Mouse (Mus musculus) E14TG2a.4 (cell line): ENCODE measurements around the gene Lamtor2.
A peak's percentile ranks its signal among the peaks of the same experiment; 100 is the strongest.
"Not testable (repeated sequence)": the region's sequence is repeated elsewhere in the genome, so short reads cannot be mapped to it uniquely, and the experiment has no call there.

Source experiments
- H3K27me3 ChIP-seq: 2 replicates; pipeline ENCODE4 v1.6.1; 2014; ENCODE audit warnings: low read length, control low read depth; ENCODE audit not compliant: insufficient read depth
- H3K36me3 ChIP-seq: 2 replicates; pipeline ENCODE4 v1.6.1; 2014; ENCODE audit warnings: low read length, control low read depth; ENCODE audit not compliant: insufficient read depth
- H3K4me1 ChIP-seq: replicated peaks from 2 replicates; pipeline ENCODE4 v1.6.1; 2014; ENCODE audit warnings: low read depth, low read length, control low read depth
- H3K4me3 ChIP-seq: replicated peaks from 2 replicates; pipeline ENCODE4 v1.5.1; 2014; ENCODE audit warnings: mild to moderate bottlenecking, low read length
- H3K9me3 ChIP-seq: 2 replicates; pipeline ENCODE4 v1.6.1; 2014; ENCODE audit warnings: low read length, control low read depth
- CTCF ChIP-seq: conservative IDR thresholded peaks from 2 replicates; pipeline ENCODE4 v1.5.1; 2014; ENCODE audit warnings: low read length
- NANOG ChIP-seq: IDR thresholded peaks from 2 replicates; pipeline ENCODE4 v1.6.1; 2014; ENCODE audit warnings: borderline replicate concordance, low read length, mixed read lengths
- POU5F1 ChIP-seq: IDR thresholded peaks from 2 replicates; pipeline ENCODE4 v1.6.1; 2014; ENCODE audit warnings: low read length, borderline replicate concordance

The Lamtor2 gene

GRCm38 (mm10) chr3:88552676-88553524 lies at the start of gene Lamtor2:
TSS of gene Lamtor2 (minus strand) at chr3:88553074.
- Histone ChIP-seq H3K36me3 (peaks cover 54% of the 10 kb centered on the region), H3K27me3 (no peaks in the 10 kb centered on the region), H3K4me1 (peaks cover 78% of the 10 kb centered on the region), H3K4me3 (peak within 1 kb of the TSS; percentile 99), H3K9me3 (no peaks in the 10 kb centered on the region)
- no peak for TF ChIP-seq NANOG
- no peak for TF ChIP-seq POU5F1
- no peak for TF ChIP-seq CTCF

GRCm38 (mm10) chr3:88602466-88602865 lies 49.6 kb upstream of the Lamtor2 start:
- TF ChIP-seq CTCF: no peak
- 0 out of 2 replicates have a peak, but pooled peaks have one; percentile 22 for TF ChIP-seq POU5F1
- peak; percentile 65; the same call in 1 of the 2 replicates for TF ChIP-seq NANOG
- Histone ChIP-seq H3K4me3 (no peak overlapping the region), H3K27me3 (no peaks in the 10 kb centered on the region), H3K36me3 (no peaks in the 10 kb centered on the region), H3K4me1 (peaks cover 54% of the 10 kb centered on the region), H3K9me3 (no peaks in the 10 kb centered on the region)

DNA sequence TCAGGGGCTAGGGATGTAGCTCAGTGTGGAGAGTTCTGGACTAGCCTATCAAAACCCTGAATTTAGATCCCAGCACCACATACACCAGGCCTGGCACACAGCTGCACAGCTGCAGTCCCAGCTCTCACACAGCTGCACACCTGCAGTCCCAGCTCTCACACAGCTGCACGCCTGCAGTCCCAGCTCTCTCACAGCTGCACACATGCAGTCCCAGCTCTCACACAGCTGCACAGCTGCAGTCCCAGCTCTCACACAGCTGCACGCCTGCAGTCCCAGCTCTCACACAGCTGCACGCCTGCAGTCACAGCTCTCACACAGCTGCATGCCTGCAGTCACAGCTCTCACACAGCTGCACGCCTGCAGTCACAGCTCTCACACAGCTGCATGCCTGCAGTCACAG lies 43.7 kb upstream of the Lamtor2 start:
- H3K27me3 ChIP-seq, H3K9me3 ChIP-seq, H3K36me3 ChIP-seq, H3K4me3 ChIP-seq: not testable (repeated sequence)
- H3K4me1 ChIP-seq: peaks cover 45% of the 10 kb centered on the region

GRCm38 (mm10) chr3:88593893-88594580 lies 41.2 kb upstream of the Lamtor2 start:
- no peak for TF ChIP-seq NANOG
- TF ChIP-seq CTCF: no peak
- TF ChIP-seq POU5F1: no peak
- H3K9me3 ChIP-seq: no peaks in the 10 kb centered on the region
- H3K27me3 ChIP-seq: no peaks in the 10 kb centered on the region
- peaks cover 24% of the 10 kb centered on the region for H3K36me3 ChIP-seq
- peaks cover 66% of the 10 kb centered on the region for H3K4me1 ChIP-seq
- H3K4me3 ChIP-seq: no peak overlapping the region

GRCm38 (mm10) chr3:88592942-88593576 lies 40.2 kb upstream of the Lamtor2 start:
- no peaks in the 10 kb centered on the region for H3K27me3 ChIP-seq
- no peaks in the 10 kb centered on the region for H3K9me3 ChIP-seq
- peak overlapping the region; percentile 23; the same call in 1 of the 2 replicates for H3K4me3 ChIP-seq
- TF ChIP-seq CTCF: no peak
- TF ChIP-seq NANOG: no peak
- no peak for TF ChIP-seq POU5F1
- H3K36me3 ChIP-seq: peaks cover 34% of the 10 kb centered on the region
- H3K4me1 ChIP-seq: peaks cover 75% of the 10 kb centered on the region

- peak overlapping the region; percentile 23; the same call in 1 of the 2 replicates for H3K4me3 ChIP-seq
- peaks cover 84% of the 10 kb centered on the region for H3K4me1 ChIP-seq
- H3K36me3 ChIP-seq: peaks cover 43% of the 10 kb centered on the region
- no peaks in the 10 kb centered on the region for H3K27me3 ChIP-seq
- TF ChIP-seq POU5F1: no peak
- peak; percentile 67 for TF ChIP-seq CTCF
- H3K9me3 ChIP-seq: no peaks in the 10 kb centered on the region
Measured at GRCm38 (mm10) chr3:88591950-88592731, 39.3 kb upstream of the Lamtor2 start.

- H3K9me3 ChIP-seq: no peaks in the 10 kb centered on the region
- no peaks in the 10 kb centered on the region for H3K27me3 ChIP-seq
- TF ChIP-seq NANOG (no peak), CTCF (no peak), POU5F1 (no peak)
- H3K4me3 ChIP-seq: no peak overlapping the region
- peaks cover 88% of the 10 kb centered on the region for H3K4me1 ChIP-seq
- H3K36me3 ChIP-seq: peaks cover 54% of the 10 kb centered on the region
Measured at GRCm38 (mm10) chr3:88591044-88591443, 38.2 kb upstream of the Lamtor2 start.

GRCm38 (mm10) chr3:88590246-88590645 lies 37.4 kb upstream of the Lamtor2 start:
- H3K27me3 ChIP-seq: no peaks in the 10 kb centered on the region
- H3K4me3 ChIP-seq: no peak overlapping the region
- H3K36me3 ChIP-seq: peaks cover 60% of the 10 kb centered on the region
- no peak for TF ChIP-seq POU5F1
- TF ChIP-seq NANOG: no peak
- no peak for TF ChIP-seq CTCF
- H3K9me3 ChIP-seq: no peaks in the 10 kb centered on the region
- H3K4me1 ChIP-seq: peaks cover 94% of the 10 kb centered on the region
